Mouse (Mus musculus) yolk sac, embryonic 10.5 days (tissue): Measurements from ENCODE around the gene Olfr324.

ENCODE experiments used
- DNase-seq: peaks from one replicate; pipeline ENCODE4 v3.0.0-alpha.2; 2017; ENCODE audit warnings: low spot score

Gene Olfr324

DNA sequence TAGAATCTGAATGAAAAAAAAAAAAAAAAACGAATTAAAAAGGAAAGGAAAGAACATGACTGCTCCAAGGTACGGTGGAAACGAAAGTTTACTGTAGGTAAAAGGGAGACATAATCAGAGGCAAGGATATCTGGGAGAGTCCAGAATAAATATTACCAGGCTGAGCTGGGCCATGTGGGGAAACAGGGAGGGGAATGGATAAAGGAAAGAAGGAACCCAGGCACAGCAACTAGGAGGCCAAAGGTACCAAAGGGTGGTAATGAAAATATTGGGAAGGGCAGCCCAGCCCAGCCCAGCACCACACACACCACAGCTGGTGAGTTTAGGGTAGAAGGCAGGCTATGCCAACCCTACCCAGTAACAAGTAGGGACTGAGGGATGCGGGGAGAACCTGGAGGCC lies 40.0 kb downstream of the Olfr324 start:
- DNase-seq = no peak

DNA sequence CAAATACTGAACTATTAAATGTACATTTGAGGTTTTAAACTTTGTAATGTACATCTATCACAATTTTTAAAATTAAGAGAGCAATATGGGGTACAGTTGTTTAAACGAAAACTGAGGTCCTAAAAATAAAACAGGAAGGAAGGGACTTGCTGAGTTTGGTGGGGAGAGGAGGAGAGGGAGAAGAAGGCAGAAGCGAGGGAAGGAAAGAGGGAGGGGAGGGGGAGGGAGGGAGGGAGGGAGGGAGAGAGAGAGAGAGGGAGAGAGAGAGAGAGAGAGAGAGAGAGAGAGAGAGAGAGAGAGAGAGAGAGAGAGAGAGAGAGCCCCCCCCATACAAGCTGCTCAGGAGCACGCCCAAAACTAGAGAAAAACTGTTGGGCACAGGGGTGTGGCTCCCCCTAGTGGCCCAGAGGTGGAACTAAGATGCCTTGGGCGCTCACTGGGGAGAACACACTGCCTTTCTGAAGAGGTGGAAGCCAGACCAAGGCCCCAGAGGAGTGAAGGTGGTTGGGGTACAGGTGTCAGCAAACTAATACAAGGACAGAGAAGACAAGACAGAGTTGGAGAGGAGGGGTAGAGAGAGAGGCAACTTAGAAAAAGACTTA lies 41.6 kb downstream of the Olfr324 start:
- peak; percentile 22 for DNase-seq

DNA sequence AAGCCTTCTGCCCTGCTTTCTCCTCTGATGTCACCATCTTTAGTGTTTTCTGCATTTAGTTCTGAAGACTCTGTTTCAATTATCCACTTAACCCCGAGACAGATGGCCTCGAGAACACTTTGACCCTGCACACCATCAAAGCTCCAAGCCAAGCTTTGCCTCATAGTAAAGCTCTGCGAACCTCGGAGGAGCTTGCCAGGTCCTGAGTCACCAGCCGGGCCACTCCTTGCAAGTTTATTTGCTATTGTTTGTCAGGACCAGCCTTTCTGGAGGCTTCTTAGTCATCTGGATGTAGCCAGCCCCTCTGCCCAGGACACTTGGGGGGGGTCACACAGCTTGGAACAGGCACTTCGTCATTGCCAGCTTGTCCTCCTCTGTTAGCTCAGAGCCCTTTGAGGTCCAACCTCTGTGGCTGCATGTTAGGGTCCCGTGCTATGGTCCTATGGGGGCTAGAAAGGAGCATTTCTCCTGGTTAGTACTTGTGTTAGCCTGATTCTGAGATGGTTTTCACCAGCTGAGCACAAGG lies 43.3 kb downstream of the Olfr324 start:
- DNase-seq = no peak

DNA sequence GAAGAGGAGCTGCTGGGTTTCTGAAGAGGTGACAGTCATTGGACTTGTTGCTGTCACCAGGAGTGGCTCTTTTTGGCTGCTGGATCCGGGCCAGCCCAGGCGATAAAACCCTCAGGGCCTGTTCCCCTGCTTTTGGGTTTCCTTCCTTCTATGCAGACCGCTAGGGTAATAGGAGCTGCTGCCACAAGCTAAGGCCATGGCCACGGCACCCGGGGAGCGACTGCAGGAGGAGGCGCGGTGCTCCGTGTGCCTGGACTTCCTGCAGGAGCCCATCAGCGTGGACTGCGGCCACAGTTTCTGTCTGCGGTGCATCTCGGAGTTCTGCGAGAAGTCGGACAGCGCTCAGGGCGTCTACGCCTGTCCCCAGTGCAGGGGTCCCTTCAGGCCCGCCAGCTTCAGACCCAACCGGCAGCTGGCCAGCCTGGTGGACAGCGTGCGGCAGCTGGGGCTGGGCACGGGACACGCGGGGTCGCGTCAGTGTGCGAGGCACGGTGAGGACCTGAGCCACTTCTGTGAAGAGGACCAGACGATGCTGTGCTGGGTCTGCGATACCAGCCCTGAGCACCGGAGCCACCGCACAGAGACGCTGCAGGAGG lies 45.5 kb downstream of the Olfr324 start, which contains the start of gene Trim58:
Gene Trim58 (plus strand): TSS at position 194 of the 596 bp plus-strand sequence.
- DNase-seq = peak; percentile 13

DNA sequence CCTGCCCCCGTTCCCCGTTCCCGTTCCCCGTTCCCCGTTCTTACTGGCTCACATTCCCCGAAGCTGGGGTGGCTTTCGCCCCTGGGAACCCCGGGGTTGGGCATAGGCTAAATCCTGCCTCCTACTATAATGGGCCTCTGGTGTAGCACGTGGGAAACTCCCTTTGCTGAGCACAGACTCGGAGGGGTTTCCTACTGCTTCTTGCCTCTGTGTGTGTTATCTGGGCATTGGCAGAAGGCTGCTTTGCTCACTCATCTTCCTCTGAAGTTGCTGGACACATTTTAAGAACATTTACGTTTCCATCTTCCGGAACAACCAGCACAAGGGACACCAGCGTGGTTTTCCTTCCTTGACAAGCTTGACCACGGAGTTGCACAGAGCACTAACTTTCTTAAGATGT lies 46.1 kb downstream of the Olfr324 start:
- no peak for DNase-seq

DNA sequence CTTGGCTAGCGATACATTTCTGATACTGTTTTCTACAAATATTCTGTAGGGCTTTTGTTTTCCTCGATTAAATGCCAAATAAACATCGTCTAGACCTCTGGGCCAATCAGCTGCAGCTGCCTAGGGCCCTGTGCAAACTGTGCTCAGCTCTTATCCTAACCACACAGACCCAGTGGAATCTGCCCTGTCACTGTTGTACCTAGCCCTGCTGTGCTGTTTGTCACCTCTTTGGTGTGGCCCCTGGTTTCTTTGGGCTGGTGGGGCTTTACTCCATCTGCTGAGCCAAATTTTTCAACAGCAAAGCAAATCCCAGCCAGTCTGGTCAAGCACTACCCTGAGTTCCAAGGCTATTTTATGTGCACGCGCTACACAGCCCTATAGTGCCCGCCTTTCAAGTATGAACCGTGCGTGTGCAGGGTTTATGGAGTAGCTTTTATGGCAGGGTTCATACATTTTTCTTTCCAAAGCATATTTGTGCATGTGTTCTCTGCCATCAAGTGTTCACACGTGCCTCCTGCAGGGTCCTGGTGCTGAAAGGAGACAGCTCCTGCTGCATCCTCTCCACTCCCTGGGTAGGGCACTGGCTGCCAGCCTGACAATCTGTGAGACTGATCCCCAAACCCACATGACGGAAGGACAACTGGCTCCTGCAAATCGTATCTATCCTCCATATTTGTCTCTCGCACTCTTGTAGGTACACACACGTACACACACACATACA lies 46.9 kb downstream of the Olfr324 start:
- DNase-seq = peak; percentile 13

DNA sequence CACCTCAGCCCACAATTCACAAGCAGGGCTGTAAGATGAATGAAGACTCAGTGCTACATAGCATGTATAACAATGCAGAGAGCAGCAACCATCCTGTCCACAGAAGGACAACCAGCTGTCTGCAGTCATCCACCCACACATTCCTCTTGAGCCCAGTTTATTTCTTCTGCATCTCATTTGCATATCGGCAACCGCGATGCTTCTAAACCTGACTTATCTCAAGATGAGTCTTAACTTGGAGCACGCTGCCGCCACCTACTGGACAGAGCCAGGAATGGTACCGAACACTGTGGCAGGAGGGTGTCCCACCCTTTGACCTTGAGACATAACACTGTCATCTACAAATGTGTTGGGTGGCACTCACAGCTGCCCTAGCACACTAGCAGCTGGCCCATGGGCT lies 48.4 kb downstream of the Olfr324 start:
- peak; percentile 21 for DNase-seq
